Mouse (Mus musculus): ENCODE measurements around the gene Ssh2. TPM values are rescaled to one million over a fixed set of nuclear protein-coding genes. Genes with fewer than 3 reads are reported as not detected.

Gene Ssh2
- total RNA-seq, 2 experiments from 2014 or later: 84.5 to 104 TPM

DNA sequence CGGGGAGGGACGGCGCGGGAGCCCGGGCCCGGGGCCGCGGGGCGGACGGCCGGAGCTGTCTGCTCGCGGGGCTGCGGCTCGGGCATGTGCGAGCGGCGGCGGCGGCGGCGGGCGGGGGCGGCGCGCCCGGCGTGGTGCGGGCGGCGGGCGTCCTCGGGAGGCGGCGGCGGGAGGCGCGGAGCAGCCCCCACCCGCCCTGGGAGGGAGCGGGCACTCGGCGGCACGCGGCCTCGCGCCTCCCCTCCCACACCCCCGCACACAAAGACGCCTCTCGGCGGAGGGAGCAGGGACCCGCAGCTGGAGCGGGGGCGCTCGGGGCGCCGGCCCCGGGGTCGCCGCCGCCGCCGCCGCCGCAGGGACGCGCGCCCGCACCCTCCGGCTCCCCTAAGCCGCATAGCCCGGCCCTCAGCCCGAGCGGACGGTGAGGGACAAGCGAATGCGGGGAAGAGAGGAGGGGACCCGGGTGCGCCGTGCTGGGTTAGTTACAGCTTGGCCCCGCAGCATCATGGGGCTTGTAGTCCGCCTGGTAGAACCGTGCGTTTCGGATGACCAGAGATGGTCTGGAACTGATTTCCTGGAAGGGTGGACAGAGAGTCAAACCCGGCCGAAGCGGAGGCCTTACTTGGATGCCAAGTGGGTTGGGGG is 273.6 kb downstream of the Ssh2 start, which contains the start of gene Ankrd13b:
Ankrd13b (minus strand) TSS at position 88 of the 645 bp plus-strand sequence.
- ATAC-seq (ENCODE audit: poor library complexity, severe bottlenecking): 0 out of 2 replicates have a peak, but pooled peaks have one; percentile 23

DNA sequence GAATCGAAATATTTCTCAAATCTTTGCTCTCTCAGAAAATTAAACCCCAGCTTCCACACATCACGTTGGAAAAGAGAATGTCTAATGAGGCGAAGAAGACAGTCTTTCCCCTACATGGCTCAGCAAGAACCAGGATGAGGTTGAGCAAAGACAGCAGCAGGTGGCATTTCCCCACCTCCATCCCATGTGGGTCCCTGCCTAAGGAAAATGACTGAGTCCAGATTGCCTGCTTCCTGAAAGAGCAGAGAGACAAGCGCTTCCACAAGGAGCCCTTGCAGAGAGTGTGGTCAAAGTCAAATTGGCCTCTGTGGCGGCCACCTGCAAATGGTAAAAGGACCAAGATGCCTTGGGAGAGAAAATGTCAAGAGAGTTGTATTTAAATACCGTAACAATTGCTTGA is 274.4 kb downstream of the Ssh2 start:
- ATAC-seq (ENCODE audit: poor library complexity, severe bottlenecking): no peak

DNA sequence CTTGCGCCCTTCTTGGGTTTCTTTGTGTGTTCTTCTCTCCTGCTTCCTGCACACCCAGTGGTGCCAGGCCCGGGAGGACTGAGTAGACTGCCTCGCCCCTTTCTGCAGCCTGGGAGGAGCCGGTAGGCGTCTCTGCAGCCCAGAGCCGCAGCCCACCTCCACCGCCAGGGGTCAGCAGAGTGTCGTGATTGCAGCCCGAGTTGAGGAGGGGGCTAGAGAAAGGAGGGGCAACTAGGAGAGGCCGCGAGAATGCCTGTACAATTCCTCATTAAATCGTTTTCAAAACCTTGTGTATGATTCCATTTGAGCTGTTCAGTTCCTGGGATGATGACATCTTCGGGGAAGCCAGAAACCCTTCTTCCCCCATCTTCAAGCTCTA is 275.0 kb downstream of the Ssh2 start:
- peak; percentile 70 for ATAC-seq (ENCODE audit: poor library complexity, severe bottlenecking)

DNA sequence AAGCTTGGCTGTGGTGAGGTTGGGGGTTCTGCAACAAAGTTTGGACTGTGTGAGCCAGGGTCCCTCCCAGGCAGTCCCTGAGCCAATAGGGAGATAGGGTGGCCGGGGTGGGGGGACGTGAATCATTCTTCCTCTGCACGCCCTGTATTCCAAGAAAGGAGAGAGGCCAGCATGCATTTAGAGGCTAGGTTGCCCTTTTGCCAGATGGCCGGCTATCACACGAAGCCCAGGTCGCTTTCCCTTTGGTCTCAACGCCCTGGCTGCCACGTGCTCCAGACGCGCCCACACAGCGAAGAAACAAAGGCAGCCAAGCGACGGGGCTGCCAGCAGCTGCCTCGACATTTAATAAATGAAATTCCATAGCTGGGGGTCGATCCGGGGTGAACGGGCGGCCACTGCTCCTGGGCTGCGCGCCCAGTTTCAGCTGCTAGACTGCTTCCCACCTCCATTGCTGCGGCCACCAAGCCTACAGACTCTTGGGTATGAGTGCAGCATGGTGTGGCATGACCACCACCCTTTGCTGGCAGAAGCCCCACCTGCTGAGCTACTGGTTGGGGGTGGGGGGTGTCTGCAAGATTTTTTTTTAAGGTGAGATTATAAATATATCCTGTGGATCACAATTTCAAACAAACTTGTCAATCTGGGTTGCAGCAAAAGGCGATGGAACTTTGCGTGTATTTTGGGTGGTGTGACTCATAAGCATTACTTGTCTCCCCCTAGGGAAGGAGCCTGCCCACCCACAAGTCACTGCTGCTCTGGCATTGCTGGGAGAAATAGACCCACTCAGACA is 275.6 kb downstream of the Ssh2 start:
- no peak for ATAC-seq (ENCODE audit: poor library complexity, severe bottlenecking)

DNA sequence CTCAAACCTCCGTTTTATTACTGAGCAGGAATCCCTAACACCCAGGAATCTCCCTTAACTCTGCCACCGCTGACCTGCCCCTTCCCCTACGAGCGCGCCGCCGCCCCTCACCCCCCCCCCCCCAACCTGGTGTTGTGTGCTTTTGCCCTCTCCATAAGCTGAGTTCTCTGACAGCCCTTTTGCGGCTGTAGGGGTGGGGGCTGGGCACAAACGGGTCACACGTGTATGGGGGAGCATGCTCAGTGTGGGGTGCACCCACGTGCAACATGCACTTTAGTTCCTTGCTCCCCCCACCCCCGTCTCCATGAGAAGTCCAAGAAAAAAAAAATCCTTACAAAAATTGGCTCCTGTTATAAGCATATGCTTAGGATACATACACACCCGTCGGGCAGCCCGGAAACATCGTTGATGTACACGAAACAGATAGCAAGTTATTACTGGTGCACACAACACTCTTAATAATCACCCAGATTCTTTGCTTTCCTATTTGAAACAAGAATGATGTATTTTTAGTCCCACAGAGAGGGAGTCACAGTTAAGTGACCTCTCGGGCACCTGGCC is 276.3 kb downstream of the Ssh2 start:
- ATAC-seq (ENCODE audit: poor library complexity, severe bottlenecking): no peak

DNA sequence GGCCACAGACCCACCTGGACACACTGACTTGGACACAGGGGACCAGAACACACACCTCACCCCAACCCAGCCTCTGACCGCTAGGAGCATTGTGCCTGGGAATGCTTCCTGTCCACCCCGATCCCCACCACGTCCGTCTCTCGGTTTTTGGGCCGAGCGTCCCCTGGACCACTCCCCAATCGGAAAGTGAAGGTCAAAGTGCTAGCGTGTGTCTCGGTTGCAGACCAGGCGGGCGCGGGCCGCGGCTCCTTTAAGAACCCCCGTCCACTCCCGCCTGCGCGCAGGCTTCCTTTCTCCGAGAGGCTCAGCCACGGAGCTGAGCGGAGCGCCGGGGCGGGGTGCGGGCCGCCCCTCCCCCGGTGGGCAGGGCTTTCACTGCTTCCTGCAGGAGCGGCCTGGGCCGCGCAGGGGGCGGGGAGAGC is 276.8 kb downstream of the Ssh2 start:
- peak; percentile 86 for ATAC-seq (ENCODE audit: poor library complexity, severe bottlenecking)

DNA sequence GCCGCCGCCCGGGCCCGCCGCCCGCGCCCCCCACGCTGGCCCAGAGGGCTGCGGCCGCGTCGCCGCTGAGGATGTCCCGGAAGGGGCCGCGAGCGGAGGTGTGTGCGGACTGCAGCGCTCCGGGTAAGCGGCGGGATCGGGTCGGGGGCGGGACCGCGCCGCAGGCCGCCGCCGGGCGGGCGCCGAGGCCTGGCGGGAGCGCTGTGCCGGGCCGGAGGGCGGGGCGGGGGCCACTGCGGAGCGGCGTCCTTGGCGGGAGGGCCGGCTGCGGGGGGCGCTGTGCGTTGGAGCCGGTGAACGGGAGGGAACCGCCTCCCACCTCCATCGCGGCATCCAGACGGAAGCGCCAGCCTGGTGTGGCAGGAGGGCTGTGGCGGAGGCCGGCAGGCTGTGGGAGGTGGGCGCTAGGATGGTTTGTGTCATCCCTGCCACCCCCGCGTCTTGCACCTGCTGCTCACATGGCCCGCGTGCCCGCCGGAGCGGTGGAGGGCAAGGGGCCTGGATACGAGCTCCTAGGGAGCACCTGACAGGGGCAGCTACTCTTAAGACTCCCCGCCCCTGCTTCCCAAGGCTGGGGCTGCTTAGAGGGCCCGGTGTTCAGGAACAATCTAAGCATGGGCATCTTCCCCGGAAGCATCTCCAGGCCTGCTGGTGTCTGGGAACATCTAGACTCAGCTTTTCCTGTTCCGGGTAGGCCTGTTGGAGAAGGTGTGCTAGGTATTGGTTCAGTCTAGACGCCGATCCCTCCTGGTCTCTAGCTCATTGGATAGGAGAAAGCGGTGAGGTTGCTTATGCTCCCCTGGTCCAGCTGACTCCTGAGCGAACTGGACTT is 277.6 kb downstream of the Ssh2 start, which contains the start of gene Git1:
Git1 (plus strand) TSS at position 51 of the 832 bp plus-strand sequence.
- ATAC-seq (ENCODE audit: poor library complexity, severe bottlenecking): no peak

DNA sequence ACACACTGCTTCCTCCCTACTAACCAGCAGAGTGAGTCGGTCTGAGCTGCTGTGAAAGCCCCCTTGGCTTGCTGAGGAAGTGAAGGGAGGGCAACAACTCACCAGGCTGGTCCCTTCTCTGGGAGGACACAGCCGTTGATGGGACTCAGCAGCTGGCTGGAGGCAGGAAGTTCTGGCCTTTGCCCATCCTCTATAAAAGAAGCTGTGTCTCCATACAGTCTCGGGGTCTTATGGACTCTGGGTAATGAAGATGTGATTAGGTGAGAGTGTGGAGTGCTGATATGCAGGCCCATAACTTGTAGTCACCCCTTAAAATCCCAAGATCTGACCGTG is 278.2 kb downstream of the Ssh2 start:
- no peak for ATAC-seq (ENCODE audit: poor library complexity, severe bottlenecking)

DNA sequence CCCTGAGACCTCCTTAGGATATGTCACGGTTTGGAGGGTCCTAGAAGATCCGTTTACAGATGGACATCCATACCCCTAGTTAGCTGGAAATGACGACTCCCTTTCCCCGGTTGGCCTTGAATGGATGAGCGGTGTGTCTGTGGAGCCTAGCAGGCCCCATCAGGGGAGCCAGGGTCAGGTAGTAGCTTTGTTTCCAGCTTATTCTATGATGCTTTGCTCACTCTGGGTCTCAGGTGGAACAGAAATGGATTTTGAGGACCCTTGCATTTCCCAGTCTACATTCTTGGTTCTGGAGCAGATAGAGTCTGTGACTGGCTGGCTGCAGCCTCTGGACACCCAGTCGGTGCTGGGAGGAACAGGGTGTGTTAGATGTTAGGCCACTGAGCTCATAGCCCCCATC is 278.7 kb downstream of the Ssh2 start:
- ATAC-seq (ENCODE audit: poor library complexity, severe bottlenecking): no peak

DNA sequence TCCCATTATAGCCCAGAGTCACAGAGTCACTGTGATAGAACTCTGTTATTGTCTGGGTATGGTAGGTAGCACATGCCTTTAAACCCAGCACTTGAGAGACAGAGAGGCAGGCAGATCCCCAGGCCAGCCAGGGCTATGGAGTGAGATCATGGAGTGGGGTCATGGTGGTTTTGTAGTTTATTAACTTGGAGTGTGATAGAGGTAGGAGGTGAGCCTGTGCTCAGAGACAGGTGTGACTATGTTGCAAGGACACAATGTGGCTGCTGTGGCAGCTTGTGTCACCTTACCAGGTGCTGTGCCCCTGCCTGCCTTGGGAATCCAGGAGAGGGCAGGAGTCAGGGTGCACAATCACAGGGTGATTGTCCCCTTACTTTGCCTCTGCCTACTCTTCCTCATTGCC is 279.4 kb downstream of the Ssh2 start:
- ATAC-seq (ENCODE audit: poor library complexity, severe bottlenecking): no peak

DNA sequence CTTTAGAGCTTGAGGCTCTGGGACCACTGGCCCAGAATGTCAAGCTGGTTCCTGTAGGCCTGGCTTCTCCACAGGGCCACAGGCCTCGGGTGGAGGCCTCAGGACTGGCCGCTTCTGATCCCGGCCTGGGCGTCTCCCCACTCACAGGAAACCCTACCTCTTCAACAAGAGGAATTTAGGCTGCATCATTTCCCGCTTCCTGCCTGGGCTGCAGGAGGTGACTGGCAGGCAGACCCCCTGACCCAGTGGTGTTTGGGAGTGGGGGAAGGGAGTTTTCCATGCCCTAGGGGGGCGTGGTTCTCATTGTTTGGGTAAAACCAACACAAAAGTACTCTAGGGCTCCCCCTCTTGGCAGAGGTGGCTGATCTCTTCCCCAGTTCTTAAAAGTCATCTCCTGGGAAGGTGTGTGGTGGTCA is 281.3 kb downstream of the Ssh2 start:
- no peak for ATAC-seq (ENCODE audit: poor library complexity, severe bottlenecking)

DNA sequence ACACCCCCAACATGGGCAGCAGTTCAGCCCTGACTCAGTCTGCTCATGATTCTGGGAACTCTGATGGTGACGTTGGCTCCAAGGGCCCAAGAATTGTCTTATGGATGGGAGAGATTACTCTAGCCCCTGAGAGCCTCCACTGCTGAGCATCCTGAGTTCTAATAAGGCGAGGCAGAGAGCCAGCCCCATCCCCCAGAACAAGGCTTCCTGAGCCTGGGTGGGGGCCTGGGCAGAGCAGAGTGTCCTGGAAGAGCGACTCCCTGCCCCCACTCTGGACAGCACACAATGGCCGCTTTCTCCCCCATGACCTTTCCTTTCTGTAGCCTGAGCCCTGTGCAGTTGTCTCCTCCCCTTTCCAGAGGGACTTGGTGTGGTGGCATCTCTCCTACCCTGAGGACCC is 281.8 kb downstream of the Ssh2 start:
- no peak for ATAC-seq (ENCODE audit: poor library complexity, severe bottlenecking)

DNA sequence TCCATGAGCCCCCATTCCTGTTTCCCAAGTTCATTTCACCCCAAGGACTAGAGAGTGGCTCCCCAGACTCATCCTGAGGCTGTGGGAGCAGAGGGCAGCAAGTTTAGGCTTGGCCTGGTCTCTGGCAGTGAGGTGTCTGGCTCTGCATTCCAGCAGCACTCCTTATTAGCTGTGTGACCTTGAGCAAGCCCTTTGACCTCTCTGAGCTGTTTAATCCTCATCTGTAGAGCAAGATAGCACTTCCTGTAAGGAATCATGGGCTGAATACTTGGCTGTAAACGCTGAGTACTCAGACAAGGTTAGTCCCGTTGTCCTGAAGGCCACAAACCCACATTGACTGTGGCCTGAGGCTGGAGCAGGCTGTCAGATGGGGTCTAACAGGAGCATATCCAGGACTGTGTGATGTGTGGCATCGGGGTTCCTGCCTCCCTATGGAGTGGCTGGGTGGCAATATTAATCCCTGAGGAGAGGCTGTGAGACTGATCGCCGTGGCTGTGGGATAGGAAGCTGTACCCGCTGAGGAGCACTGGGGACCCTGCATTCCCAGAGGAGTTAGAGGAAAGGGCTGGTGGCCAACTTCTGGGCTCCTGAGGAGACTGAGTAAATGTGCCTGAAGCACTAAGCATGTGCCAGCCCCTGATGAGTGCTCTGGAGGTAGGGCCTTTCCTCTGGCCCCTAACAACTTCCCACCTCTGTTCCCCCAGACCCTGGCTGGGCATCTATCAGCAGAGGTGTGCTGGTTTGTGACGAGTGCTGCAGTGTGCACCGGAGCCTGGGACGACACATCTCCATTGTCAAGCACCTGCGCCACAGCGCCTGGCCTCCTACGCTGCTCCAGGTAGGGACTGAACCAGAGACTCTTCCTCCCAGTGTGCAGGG is 282.4 kb downstream of the Ssh2 start:
- no peak for ATAC-seq (ENCODE audit: poor library complexity, severe bottlenecking)

DNA sequence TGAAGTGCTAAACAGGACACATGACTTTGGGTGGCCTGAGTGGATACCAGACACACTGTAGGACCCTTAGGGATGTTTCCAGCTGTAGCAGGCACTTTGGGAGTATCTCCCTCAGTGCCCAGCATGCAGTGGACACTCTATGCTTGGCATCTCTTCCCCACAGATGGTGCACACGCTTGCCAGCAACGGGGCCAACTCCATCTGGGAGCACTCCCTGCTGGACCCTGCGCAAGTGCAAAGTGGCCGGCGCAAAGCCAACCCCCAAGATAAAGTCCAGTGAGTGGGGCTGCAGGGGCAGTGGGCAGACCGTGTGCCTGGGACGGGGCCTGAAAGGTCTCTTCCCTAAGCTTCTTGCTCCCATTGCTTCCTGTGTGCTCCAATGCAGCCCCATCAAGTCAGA is 283.3 kb downstream of the Ssh2 start:
- no peak for ATAC-seq (ENCODE audit: poor library complexity, severe bottlenecking)

DNA sequence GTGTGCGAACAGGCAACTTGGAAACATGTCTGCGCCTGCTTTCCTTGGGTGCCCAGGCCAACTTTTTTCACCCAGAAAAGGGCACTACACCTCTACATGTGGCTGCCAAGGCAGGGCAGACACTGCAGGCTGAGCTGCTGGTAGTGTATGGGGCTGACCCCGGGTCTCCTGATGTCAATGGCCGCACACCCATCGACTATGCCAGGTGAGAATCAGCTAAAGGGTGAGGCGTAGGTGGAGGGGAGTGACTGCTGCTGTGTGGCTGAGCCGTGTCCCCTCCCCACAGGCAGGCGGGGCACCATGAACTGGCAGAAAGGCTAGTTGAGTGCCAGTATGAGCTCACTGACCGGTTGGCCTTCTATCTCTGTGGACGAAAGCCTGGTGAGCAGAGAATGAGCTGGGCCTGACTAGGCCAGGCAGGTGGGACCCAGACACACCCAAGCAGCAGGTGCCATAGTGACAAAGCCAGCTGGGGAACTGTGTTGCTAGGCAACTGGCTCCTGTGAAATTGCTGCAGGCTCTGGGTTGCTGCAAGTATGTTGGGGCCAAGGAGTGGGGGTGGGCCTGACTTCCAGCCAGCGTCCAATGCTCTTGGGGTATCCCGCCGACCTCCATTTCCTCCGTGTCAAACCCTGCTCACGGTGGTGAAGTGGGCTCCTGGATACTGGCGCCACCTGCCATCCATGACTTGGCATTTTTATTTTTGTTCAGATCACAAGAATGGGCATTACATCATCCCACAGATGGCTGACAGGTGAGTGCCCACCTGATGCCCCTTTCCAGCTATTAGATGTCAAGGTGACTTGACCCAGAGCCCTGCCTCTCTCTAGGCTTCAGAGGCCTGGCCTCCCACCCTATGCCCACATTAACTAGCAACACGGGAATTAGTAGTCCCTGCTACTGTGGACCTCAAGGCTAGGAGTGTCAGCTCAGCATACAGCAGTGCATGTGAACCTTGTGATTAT is 284.6 kb downstream of the Ssh2 start:
- no peak for ATAC-seq (ENCODE audit: poor library complexity, severe bottlenecking)

DNA sequence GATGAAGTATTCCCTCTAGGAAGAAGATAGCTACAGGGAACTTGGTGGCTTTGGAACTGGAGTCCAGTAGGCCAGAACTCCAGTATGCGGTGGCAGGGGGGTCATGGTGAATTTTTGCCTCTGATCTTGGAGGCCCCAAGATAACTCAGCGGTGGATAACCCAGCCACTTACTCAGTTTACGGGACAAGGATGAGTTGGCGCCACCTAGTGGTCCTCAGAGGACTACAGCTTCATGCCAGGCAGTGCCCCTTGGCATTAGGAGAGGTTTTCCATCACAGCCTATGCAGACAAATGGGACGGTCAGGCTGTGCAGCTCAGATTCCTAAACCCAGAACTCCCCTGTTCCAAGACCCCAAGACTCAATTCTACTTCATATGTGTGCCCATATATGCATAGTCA is 285.3 kb downstream of the Ssh2 start:
- peak; percentile 77 for ATAC-seq (ENCODE audit: poor library complexity, severe bottlenecking)

DNA sequence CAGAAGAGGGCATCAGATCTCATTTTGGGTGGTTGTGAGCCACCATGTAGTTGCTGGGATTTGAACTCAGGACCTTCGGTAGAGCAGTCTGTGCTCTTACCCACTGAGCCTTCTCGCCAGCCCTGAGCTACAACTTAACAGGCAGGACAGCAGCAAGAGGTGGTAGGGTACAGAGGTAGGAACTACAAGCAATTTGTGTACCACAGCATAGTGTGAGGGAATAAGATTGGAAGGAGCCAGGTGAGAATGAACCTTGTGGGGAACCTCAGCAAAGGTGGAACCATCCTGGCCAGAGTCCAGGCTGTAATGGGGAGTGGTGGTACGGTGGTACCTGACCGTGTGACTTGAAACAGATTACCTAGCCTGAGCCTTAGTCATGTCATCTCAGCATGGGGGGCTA is 285.9 kb downstream of the Ssh2 start:
- ATAC-seq (ENCODE audit: poor library complexity, severe bottlenecking): no peak

DNA sequence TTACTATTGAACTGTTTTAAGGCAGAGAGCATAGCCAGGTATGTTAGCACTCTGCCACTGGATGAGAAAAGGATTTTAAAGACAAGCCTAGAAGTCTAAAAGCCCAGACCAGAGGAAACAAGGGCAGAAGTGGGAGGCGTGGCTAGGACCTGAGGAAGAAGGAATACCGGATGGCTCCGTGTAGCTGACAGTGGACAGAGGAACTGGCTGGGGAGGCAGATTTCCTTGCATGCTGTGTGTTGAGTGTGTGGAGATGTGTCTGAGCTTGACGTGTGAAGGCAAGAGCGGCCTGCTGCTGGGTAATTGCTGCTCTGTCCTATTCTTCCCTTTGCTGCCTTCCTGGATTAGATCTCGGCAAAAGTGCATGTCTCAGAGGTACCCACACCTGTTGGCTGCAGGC is 286.4 kb downstream of the Ssh2 start:
- no peak for ATAC-seq (ENCODE audit: poor library complexity, severe bottlenecking)

DNA sequence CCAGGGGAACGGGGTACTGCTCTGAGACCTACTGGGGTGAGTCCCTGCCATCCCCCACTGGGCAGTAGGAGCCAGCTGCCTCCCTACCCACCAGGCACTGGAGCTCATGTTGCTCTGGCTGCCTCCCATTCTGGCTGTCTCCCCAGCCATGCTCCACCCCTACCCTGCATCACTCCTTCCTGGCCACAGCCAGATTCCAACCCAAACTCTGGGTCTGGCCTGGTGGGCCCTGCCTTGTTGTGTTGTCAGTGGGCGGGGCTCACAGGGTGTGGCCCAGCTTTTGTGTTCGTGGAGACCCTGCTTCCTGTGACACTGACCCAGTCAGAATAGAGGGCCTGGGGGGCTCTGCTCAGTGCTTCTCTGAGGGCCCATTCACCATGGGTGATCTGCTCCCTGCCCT is 287.4 kb downstream of the Ssh2 start:
- no peak for ATAC-seq (ENCODE audit: poor library complexity, severe bottlenecking)

All from megakaryocyte, adult 5-6 weeks (primary cell).